Mouse (Mus musculus) MN1 (cell line): ENCODE results near the gene 1700001L19Rik.

Experiments
- DNase-seq: peaks from one replicate; pipeline ENCODE4 v3.0.0-alpha.2; 2016; ENCODE audit warnings: low spot score

Gene 1700001L19Rik

GRCm38 (mm10) chr13:68607652-68608405 is 10.6 kb downstream of the 1700001L19Rik start:
- peak; percentile 21 for DNase-seq

DNA sequence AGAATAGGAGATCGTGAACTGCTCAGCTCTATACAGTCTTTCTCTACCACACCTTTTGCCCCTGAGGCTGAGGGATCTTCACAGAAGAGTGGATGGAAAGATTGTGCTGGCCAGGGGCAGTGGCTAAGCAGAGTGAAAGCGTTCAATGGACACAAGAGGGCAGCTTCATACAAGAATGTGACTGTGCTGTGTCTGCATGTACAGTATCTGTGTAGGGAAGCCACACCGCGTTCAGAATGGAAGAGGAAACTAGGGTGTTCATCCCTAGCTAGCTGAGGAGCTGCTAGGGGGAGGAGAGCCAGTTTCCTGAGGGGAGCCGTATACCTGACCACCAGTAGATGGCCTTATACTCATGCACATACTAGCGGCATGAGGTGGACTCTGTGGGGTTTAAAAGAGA is 25.6 kb downstream of the 1700001L19Rik start:
- DNase-seq, result no peak

DNA sequence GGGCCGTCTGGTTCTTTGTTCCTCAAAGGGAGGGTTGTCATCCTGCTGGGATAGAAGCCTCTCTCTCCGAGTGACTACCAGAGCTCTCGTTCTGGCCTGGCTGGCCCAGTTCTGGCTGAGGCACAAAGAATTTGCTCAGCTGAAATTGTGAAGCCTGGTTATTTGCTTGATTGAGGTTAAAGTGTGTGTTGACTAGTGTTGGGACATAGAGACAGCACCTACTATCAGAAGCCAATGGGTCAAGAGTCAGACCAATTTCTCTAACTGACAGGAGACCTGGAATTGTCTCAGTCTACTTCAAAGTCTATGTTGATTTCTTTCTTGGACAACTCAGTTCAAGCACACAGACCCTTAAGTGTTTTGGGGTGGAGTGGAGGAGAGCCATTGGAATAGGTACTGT is 29.8 kb downstream of the 1700001L19Rik start:
- no peak for DNase-seq

GRCm38 (mm10) chr13:68642786-68643185 is 45.6 kb downstream of the 1700001L19Rik start:
- DNase-seq, result no peak
